Mouse (Mus musculus): ENCODE measurements around the gene Gnpda2.

The Gnpda2 gene

GRCm38 (mm10) chr5:69591640-69592461 lies at the start of gene Gnpda2:
Gene Gnpda2 (minus strand): TSS chr5:69592340.
- DNase-seq (ENCODE audit: low spot score in 2 of 2) = peak; percentile 48 to 79

- DNase-seq (ENCODE audit: low spot score in 2 of 2) = no peak
Measured at GRCm38 (mm10) chr5:69634766-69635165, 42.6 kb upstream of the Gnpda2 start.

- DNase-seq (ENCODE audit: low spot score in 2 of 2) = no peak
Measured at GRCm38 (mm10) chr5:69620899-69621298, 28.8 kb upstream of the Gnpda2 start.

- no peak for DNase-seq (ENCODE audit: low spot score in 2 of 2)
Measured at GRCm38 (mm10) chr5:69613209-69613796, 21.2 kb upstream of the Gnpda2 start.

- no peak for DNase-seq (ENCODE audit: low spot score in 2 of 2)
Measured at GRCm38 (mm10) chr5:69601027-69601426, 8.9 kb upstream of the Gnpda2 start.

GRCm38 (mm10) chr5:69557404-69557935 lies 34.7 kb downstream of the Gnpda2 start:
- DNase-seq (ENCODE audit: low spot score in 2 of 2) = peak in 1 of 2 experiments; percentile 18

GRCm38 (mm10) chr5:69556628-69557403 lies 35.3 kb downstream of the Gnpda2 start, which contains the start of gene Guf1:
Gene Guf1 (plus strand): TSS chr5:69556923.
- peak; percentile 86 to 92 for DNase-seq (ENCODE audit: low spot score in 2 of 2)

- DNase-seq (ENCODE audit: low spot score in 2 of 2) = no peak
Measured at GRCm38 (mm10) chr5:69542489-69542888, 49.7 kb downstream of the Gnpda2 start, which contains the start of gene Yipf7. Gene Yipf7 (minus strand): TSS chr5:69542648.

- DNase-seq (ENCODE audit: low spot score in 2 of 2) = no peak
Measured at GRCm38 (mm10) chr5:69541680-69542079, 50.5 kb downstream of the Gnpda2 start.

- no peak for DNase-seq (ENCODE audit: low spot score in 2 of 2)
Measured at GRCm38 (mm10) chr5:69523944-69524343, 68.2 kb downstream of the Gnpda2 start.

Data from spleen, postnatal 10 days (tissue).